Mouse (Mus musculus) B cell, adult 62 days (primary cell): Measurements from ENCODE around the gene Dnajb1. TPM values are rescaled to one million over a fixed set of nuclear protein-coding genes. Genes with fewer than 3 reads are reported as not detected.

Source experiments
- total RNA-seq: library from RNA; stranded (reverse); gene quantifications from 4 replicates; pipeline ENCODE4 v1.2.4, GENCODE M21; 2023

Gene Dnajb1
- total RNA-seq: 123 to 207 TPM (median 147 TPM) in 4 replicates

DNA sequence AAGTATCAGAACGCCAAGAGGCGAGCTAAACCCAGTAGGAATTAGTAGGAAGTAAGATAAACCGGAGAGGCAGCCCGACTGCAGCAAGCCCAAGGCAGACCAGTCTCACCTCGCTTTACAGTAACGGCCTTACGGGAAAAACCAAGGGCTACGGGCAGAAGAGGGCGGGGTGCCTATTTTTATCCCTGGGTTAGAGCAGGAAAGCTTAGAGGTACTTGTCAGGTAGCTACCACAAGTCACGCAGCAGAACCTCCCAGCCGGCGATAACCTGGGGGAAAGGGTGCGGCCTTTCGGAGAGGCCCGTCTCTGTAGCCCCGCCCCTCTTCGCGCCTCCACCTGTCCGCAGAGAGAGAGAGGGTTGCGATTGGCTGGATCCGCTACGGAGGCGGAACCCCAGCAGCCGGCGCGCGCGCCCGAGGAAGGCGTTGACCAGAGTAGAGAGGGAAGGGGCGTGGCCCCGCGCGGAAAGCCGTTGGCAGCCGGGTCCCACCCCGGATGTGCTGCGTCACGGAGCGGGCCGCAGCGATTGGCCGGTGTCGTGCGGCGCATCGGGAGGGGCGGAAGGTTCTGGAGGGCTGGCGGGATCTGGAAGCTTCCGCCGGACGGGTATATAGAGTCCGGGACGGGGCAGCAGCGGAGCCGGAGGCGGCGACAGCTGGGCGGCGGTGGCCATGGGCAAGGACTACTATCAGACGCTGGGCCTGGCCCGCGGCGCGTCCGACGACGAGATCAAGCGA is at the start of gene Dnajb1, which contains the start of gene Tecr:
Gene Dnajb1, plus strand, starts transcription at position 533 of the 737 bp plus-strand sequence.
Gene Tecr, minus strand, starts transcription at position 311 of the 737 bp plus-strand sequence.

GRCm38 (mm10) chr8:83566469-83567395 is 41.3 kb upstream of the Dnajb1 start, which contains the start of gene Ndufb7:
Gene Ndufb7 (plus strand): TSS chr8:83566671.

GRCm38 (mm10) chr8:83652030-83652743 is 44.2 kb downstream of the Dnajb1 start, which contains the start of gene Gipc1:
Gene Gipc1 (plus strand): TSS chr8:83652677.

Other genes with a start within 250 kb of the Dnajb1 start
- gene Clgn, start 218.3 kb upstream of the Dnajb1 start, total RNA-seq: not detected in 4 replicates
- gene Scoc, start 149.8 kb upstream of the Dnajb1 start, total RNA-seq: 17.1 to 25.0 TPM (median 19.4 TPM) in 4 replicates
- not detected in 4 replicates for gene Olfr370, start 72.4 kb upstream of the Dnajb1 start, total RNA-seq
- gene Ndufb7, start 41.5 kb upstream of the Dnajb1 start, total RNA-seq: 71.7 to 80.9 TPM (median 76.8 TPM) in 4 replicates
- 203 to 240 TPM (median 215 TPM) in 4 replicates for gene Tecr, start 222 bp upstream of the Dnajb1 start, total RNA-seq
- 23.5 to 28.6 TPM (median 24.3 TPM) in 4 replicates for gene Gipc1, start 44.5 kb downstream of the Dnajb1 start, total RNA-seq
- gene Ptger1, start 58.5 kb downstream of the Dnajb1 start, total RNA-seq: 0.48 to 1.6 TPM (median 1.0 TPM) in 4 replicates
- 329 to 366 TPM (median 340 TPM) in 4 replicates for gene Pkn1, start 91.0 kb downstream of the Dnajb1 start, total RNA-seq
- 94.8 to 105 TPM (median 99.6 TPM) in 4 replicates for gene Ddx39, start 107.0 kb downstream of the Dnajb1 start, total RNA-seq
- gene Adgre5, start 133.1 kb downstream of the Dnajb1 start, total RNA-seq: 1,082 to 1,170 TPM (median 1,147 TPM) in 4 replicates